Mouse (Mus musculus) urinary bladder, postnatal 25 days (tissue): ENCODE data around the gene Patl1.
"Not testable (repeated sequence)": the region's sequence is repeated elsewhere in the genome, so short reads cannot be mapped to it uniquely, and the experiment has no call there.

Experiments
- DNase-seq: peaks from one replicate; pipeline ENCODE4 v3.0.0; 2022; ENCODE audit warnings: low spot score

Patl1 gene

GRCm38 (mm10) chr19:11912037-11912532, at the start of gene Patl1:
Patl1 (plus strand) TSS chr19:11912399.
- DNase-seq: peak; percentile 97

DNA sequence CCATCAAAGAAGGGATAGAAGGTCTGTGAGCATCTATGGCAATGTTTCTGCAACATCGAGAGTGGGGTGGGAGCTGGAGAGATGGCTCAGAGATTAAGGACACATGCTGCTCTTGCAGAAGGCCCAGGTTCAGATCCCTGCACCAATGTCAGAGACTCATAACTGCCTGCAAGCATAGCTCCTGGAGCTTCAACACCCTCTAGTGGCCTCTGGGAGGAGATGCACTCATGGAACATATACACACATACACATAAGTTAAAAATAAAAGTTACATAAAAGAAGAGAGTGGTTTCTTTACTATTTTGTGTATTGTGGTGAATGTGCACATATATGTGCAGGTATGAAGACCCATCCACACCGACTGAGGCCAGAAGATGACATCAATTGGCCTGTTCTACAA, 44.4 kb upstream of the Patl1 start:
- no peak for DNase-seq

- no peak for DNase-seq
These were observed 37.2 kb upstream of the Patl1 start, which contains the start of gene Olfr1419 for GRCm38 (mm10) chr19:11875006-11875405. Olfr1419 (minus strand) TSS chr19:11875106.

DNA sequence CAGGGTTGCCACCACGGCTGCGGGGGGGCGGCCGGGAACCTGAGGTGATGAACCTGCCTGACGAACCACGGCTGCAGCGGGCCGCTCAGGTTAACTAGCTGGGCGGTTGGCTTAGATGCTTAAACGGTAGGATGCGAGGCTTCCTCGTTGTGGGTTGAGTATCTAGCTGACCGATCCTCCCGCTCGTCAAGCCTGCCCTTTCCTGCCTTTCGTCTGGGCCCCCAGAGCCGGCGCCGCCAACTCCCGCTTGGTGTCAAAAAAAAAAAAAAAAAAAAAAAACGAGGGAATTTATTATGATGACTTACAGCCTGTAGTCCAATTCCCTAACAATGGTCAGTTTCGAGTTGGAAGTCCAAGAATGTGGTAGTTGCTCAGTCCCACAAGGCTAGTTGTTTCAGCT, 33.8 kb upstream of the Patl1 start:
- not testable (repeated sequence) for DNase-seq

- DNase-seq: no peak
These were observed 25.9 kb upstream of the Patl1 start, which contains the start of gene Olfr1420 for GRCm38 (mm10) chr19:11886265-11886664. Olfr1420 (plus strand) TSS chr19:11886565.

GRCm38 (mm10) chr19:11911021-11911420, 1.2 kb upstream of the Patl1 start:
- DNase-seq: no peak

DNA sequence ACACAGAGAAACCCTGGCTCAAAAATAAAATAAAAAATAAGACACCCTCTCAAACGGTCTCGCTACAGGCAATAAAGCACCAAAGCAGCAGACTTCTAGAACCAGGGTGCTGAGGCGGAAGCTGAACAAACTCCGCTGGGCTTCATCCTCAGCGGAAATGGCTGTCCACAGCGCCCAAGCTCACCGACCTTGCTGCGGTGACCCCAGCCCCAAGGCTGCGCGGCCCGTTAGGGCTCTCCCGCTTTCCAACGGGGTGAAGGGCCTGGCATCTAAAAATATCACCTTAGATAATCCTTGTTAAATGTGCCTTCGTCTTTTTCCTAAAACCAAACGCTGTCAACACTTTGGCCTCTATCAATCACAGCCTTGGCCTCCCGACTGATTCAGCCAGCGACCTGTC, 596 bp upstream of the Patl1 start:
- DNase-seq: peak; percentile 12

GRCm38 (mm10) chr19:11912533-11913121, 428 bp downstream of the Patl1 start:
- DNase-seq: peak; percentile 46

- no peak for DNase-seq
These were observed 3.6 kb downstream of the Patl1 start for GRCm38 (mm10) chr19:11915804-11916203.

DNA sequence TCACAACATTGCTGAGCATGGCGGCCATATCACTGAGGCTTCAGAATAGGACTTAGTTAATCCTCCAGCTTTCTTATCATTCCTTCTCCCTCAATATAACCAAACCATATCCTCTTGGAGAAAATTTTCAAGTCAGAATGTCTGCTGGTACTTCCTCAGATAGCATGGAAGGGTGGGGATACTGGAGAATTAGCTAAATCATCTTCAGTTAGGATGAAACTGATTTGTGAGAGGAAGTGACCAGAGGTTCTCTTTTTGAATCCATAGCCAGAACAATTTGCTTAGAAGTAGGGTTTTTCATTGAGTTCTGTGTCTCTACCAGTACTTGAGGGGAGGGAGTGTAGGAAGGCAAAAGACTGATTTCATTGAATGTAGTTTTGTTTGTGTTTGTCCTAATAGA, 9.9 kb downstream of the Patl1 start:
- no peak for DNase-seq

DNA sequence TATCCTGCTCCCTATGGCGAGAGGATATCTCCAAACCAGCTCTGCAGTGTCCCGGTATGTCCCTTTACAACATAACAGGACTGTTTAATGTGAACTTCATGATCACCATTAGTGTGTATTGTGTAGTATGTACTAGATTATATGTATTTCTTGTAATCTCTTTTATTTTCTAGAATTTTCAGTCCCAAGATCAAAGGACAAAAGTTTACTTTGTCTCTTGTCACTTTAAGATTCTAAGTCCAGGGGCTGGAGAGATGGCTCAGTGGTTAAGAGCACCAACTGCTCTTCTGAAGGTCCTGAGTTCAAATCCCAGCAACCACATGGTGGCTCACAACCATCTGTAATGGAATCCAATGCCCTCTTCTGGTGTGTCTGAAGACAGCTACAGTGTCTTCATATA, 10.3 kb downstream of the Patl1 start:
- DNase-seq: not testable (repeated sequence)

GRCm38 (mm10) chr19:11926380-11926779, 14.2 kb downstream of the Patl1 start:
- DNase-seq: no peak

- DNase-seq: no peak
These were observed 16.0 kb downstream of the Patl1 start for GRCm38 (mm10) chr19:11928025-11928748.

DNA sequence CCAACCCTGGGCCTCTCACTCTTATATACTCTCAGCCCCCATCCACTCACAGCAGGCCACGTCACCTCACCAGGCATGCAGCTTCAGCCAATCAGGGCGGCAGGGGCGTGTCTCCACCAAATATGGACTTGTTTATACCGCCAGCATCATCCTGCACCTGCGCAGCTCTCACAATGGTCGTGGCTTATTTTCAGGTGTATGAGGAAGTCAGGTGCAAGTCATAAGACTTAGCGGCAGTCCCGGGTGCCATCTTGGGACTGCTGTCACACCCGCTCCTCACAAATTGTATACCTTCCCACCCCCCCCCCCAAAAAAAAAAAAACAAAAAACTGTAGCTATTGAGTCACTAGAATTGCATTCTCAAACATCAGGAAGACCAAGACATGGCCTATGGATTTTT, 34.3 kb downstream of the Patl1 start:
- not testable (repeated sequence) for DNase-seq

- DNase-seq: no peak
These were observed 37.7 kb downstream of the Patl1 start for GRCm38 (mm10) chr19:11949878-11950277.

DNA sequence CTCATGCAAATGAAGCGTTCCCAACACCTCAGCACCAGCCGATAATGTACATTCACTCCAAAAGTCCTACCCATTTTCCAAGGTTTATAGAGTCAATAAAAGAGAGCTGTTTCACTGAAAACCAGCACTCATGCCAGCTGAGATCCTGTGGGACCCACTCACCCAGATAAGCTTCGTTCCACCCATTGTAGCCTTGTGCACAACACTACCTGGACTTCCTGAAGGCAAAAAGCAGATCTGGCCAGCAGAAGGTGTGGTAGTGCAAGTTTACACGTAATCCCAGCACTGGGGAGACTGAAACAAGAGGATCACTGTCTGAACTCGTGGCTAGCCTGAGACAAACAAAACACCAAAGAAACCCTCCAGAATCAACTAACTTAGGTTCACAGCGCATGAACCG, 38.5 kb downstream of the Patl1 start:
- no peak for DNase-seq

GRCm38 (mm10) chr19:11954206-11954605, 42.0 kb downstream of the Patl1 start:
- DNase-seq: no peak

DNA sequence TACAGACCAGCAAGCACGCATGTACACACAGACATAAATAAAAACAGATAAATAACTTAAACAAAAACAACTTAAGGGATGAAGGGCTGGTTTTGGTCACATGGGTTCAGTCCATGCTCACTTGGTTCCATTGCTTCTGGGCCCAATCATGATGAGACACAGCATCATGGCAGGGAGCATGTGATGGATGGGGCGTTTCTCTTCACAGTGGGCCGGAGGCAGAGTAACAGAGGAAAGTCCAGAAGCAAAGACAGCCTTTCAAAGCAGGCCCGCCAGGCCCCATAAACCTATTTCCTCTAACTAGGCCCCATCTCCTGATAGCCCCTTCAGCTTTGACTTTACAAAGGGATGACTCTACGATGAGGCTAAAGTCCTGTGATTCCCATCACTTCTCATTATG, 44.4 kb downstream of the Patl1 start:
- no peak for DNase-seq

DNA sequence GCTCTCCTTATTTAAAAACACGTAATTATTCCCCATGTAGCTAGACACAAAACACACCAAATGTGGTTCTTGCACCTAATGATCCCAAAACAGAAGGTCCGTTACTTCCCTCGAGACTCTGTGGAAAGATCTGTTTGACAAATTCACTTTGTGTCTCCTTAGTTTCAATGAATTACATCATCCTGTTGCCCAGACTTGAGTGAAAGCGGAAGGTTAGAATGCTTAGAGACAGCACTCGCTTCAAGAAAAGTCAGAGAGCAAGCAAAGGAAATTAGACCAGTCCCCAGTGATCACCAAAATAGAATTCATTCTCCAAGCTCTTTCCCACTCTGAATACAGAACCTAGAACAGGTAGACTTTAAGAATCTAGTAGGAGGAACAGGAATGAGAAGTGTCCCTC, 45.2 kb downstream of the Patl1 start:
- DNase-seq: no peak

- DNase-seq: no peak
These were observed 45.6 kb downstream of the Patl1 start for GRCm38 (mm10) chr19:11957846-11958245.

- no peak for DNase-seq
These were observed 52.1 kb downstream of the Patl1 start for GRCm38 (mm10) chr19:11964266-11964665.

- DNase-seq: peak; percentile 96
These were observed 53.1 kb downstream of the Patl1 start, which contains the start of gene Osbp for GRCm38 (mm10) chr19:11965023-11965942. Osbp (plus strand) TSS chr19:11965941.
